Mouse (Mus musculus): ENCODE results near the gene Ank2. TPM values are rescaled to one million over a fixed set of nuclear protein-coding genes. Genes with fewer than 3 reads are reported as not detected.

Gene Ank2
- polyA plus RNA-seq, 1 experiment from 2014 or later = 47.1 TPM

GRCm38 (mm10) chr3:127220859-127221258 is 278.3 kb downstream of the Ank2 start:
- 92% methylated on average over 9 of the region's 9 CpGs for WGBS
- no peak for ATAC-seq (ENCODE audit: insufficient number of reproducible peaks, insufficient read depth, low FRiP score, low TSS enrichment)
- H3K4me3 ChIP-seq = no peak overlapping the region
- no peak overlapping the region for H3K9ac ChIP-seq
- H3K4me1 ChIP-seq = peaks cover 6% of the 10 kb centered on the region; the same call in 1 of the 2 replicates
- H3K36me3 ChIP-seq = no peaks in the 10 kb centered on the region
- H3K9me3 ChIP-seq = no peaks in the 10 kb centered on the region
- H3K4me2 ChIP-seq (replicated peaks) = no peak overlapping the region
- no peak overlapping the region for H3K27ac ChIP-seq
- no peaks in the 10 kb centered on the region for H3K27me3 ChIP-seq

DNA sequence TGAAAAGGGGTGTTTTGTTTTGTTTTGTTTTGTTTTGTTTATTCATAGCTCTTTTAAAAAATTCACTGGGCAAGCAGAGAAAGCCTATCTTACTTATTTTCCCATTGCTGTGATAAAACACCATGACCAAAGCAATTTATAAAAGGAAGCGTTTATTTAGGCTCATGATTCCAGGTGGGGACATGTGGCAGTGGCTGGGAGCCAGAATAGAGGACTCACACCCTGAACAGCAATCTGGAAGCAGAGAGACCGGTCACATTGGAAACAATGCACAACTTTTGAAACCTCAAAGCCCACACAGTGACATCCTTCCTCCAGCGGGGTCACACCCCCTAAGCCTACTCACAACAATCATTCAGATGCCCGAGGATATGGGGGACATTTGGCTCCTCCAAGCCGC is 285.6 kb downstream of the Ank2 start:
- Histone ChIP-seq H3K4me2 (replicated peaks) (no peak overlapping the region), H3K27me3 (no peaks in the 10 kb centered on the region), H3K9me3 (no peaks in the 10 kb centered on the region), H3K27ac (no peak overlapping the region), H3K36me3 (no peaks in the 10 kb centered on the region), H3K9ac (no peak overlapping the region), H3K4me1 (no peaks in the 10 kb centered on the region), H3K4me3 (no peak overlapping the region)
- WGBS = 76% methylated on average over 5 of the region's 5 CpGs
- ATAC-seq (ENCODE audit: insufficient number of reproducible peaks, insufficient read depth, low FRiP score, low TSS enrichment) = no peak

- H3K27ac ChIP-seq = no peak overlapping the region
- no peaks in the 10 kb centered on the region for H3K4me1 ChIP-seq
- H3K9me3 ChIP-seq = no peaks in the 10 kb centered on the region
- H3K4me3 ChIP-seq = no peak overlapping the region
- no peak overlapping the region for H3K4me2 ChIP-seq (replicated peaks)
- WGBS = 73% methylated on average over 3 of the region's 3 CpGs
- no peaks in the 10 kb centered on the region for H3K36me3 ChIP-seq
- no peak for ATAC-seq (ENCODE audit: insufficient number of reproducible peaks, insufficient read depth, low FRiP score, low TSS enrichment)
- no peaks in the 10 kb centered on the region for H3K27me3 ChIP-seq
- H3K9ac ChIP-seq = no peak overlapping the region
These were observed 288.0 kb downstream of the Ank2 start for GRCm38 (mm10) chr3:127211119-127211518.

DNA sequence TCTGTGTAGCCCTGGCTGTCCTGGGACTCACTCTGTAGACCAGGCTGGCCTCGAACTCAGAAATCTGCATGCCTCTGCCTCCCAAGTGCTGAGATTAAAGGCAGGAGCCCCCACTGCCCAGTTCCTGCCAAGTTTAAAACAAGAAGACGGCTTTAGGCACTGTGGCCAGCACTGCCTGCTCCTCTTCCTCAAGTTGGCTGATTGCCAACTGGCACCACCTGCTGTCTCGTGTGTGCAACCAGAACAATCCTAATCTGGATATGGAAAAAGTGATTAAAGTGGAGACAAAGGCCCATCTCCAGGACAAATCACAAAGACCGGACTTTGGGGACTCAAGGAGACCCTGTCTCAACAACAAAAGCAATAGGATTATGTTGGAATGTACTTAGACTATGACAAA is 288.6 kb downstream of the Ank2 start:
- no peaks in the 10 kb centered on the region for H3K9me3 ChIP-seq
- no peak overlapping the region for H3K4me3 ChIP-seq
- no peak overlapping the region for H3K9ac ChIP-seq
- no peak overlapping the region for H3K4me2 ChIP-seq (replicated peaks)
- no peak for ATAC-seq (ENCODE audit: insufficient number of reproducible peaks, insufficient read depth, low FRiP score, low TSS enrichment)
- 64% methylated on average over 4 of the region's 4 CpGs for WGBS
- no peaks in the 10 kb centered on the region for H3K36me3 ChIP-seq
- H3K27ac ChIP-seq = no peak overlapping the region
- no peaks in the 10 kb centered on the region for H3K4me1 ChIP-seq
- H3K27me3 ChIP-seq = no peaks in the 10 kb centered on the region

DNA sequence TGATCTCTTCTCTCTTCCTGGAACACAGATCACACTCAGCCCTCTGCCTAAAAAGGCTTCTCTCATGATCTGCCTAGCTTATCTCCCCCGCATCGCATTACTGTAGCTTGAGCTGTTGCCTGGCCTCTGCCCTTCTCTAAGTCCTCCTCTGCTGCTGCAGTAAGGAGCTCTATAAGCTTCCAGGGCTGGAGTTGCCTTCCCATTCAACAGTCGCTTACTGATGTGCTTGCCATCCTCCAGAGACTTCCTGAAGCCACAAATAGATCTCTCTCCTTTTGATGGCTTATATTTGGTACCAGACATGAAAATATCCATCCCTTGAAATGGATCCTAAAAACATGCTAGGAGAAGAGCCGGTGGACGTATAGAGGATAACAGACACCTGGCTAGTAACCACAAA is 290.3 kb downstream of the Ank2 start:
- Histone ChIP-seq H3K27me3 (no peaks in the 10 kb centered on the region), H3K9me3 (no peaks in the 10 kb centered on the region), H3K36me3 (no peaks in the 10 kb centered on the region), H3K4me2 (replicated peaks) (no peak overlapping the region), H3K27ac (no peak overlapping the region), H3K9ac (no peak overlapping the region), H3K4me1 (no peaks in the 10 kb centered on the region), H3K4me3 (no peak overlapping the region)
- WGBS = 87% methylated on average over 5 of the region's 5 CpGs
- no peak for ATAC-seq (ENCODE audit: insufficient number of reproducible peaks, insufficient read depth, low FRiP score, low TSS enrichment)

DNA sequence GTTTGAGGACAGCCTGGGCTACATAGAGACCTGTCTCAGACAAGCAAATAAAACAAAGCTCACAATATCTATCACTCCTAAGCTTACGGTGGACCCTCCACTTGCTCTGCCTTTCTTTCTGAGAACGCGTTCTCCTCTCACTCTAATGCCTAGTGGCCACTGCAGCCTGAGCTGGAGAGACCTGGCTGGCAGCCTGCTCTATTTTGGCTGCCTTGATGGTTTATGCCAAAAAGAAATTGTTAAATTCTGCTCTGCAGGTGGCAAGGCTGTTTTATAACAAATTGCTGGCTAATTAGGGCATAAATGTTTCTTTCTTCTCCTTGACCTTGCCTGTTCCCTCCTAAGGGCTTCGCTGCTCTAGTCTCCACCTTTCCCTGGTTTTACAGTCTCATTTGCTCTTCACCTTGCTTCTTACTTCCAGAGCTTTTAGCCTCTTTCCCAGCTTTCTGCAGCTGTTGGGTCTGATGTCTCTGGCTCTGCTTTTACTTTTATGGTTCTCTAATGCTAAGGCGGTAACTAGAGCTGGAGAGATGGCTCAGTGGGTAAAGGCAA is 293.2 kb downstream of the Ank2 start:
- no peak for ATAC-seq (ENCODE audit: insufficient number of reproducible peaks, insufficient read depth, low FRiP score, low TSS enrichment)
- H3K9me3 ChIP-seq = no peaks in the 10 kb centered on the region

DNA sequence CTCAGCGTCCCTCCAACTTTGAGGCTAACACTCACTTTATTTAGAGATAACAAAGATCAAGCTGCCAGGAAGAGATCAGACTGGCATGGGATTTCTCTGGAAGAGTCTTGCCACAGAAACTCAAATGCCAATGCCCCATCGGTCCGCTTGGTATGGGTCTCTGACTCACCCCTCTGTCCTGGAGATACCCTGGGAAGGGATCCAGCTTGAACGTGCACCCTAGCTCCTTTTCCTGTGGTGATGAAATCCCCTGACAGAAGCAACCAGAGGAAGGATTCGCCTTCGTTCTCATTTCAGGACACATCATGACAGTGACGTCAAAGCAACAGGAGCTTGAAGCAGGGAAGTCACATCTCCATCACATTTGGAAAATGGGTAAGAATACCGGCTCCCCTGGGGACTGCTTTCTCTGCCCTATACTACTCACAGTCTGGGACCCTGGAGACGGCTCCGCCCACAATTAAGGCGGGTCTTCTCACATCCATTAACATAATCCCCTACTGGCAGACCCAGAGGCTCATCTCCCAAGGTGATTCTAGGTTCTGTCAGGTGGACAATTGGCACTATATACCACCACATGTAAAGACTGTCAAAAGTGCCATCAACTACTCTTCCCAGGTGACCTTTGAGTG is 296.6 kb downstream of the Ank2 start:
- H3K4me3 ChIP-seq = no peak overlapping the region
- no peak overlapping the region for H3K4me2 ChIP-seq (replicated peaks)
- no peaks in the 10 kb centered on the region for H3K27me3 ChIP-seq
- peak; percentile 58; the same call in 1 of the 2 replicates for ATAC-seq (ENCODE audit: insufficient number of reproducible peaks, insufficient read depth, low FRiP score, low TSS enrichment)
- no peaks in the 10 kb centered on the region for H3K9me3 ChIP-seq
- no peak overlapping the region for H3K27ac ChIP-seq
- H3K9ac ChIP-seq = no peak overlapping the region
- WGBS = 39% methylated on average over 11 of the region's 11 CpGs
- no peaks in the 10 kb centered on the region for H3K4me1 ChIP-seq
- H3K36me3 ChIP-seq = no peaks in the 10 kb centered on the region

More for the DNA sequence above, 293.2 kb downstream of the Ank2 start:
- Histone ChIP-seq H3K27me3 (no peaks in the 10 kb centered on the region), H3K4me3 (no peak overlapping the region), H3K9ac (no peak overlapping the region), H3K36me3 (no peaks in the 10 kb centered on the region), H3K27ac (no peak overlapping the region), H3K4me2 (replicated peaks) (no peak overlapping the region), H3K4me1 (no peaks in the 10 kb centered on the region)
- 90% methylated on average over 5 of the region's 5 CpGs for WGBS

DNA sequence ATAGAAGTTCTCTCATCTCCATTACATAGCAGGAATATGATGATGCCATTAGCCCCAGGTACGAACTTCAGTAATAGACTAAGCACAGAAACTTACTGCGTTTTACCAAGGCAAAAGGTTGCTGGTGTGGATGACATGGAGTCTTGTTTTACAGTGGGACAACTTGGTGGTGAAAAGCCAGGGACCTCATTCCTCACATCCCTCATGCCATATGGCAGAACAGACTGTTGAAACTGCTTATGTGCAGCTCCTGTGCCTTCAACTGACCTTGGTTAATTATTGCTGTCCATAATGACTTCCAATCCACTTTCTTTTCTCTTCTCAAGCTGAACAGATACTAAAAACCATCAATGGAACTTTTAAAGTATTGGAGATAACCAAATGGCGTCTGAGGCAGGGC is 298.4 kb downstream of the Ank2 start:
- no peak overlapping the region for H3K27ac ChIP-seq
- 81% methylated on average over 3 of the region's 3 CpGs for WGBS
- no peak overlapping the region for H3K4me3 ChIP-seq
- no peaks in the 10 kb centered on the region for H3K4me1 ChIP-seq
- ATAC-seq (ENCODE audit: insufficient number of reproducible peaks, insufficient read depth, low FRiP score, low TSS enrichment) = no peak
- no peak overlapping the region for H3K9ac ChIP-seq
- no peaks in the 10 kb centered on the region for H3K9me3 ChIP-seq
- no peaks in the 10 kb centered on the region for H3K36me3 ChIP-seq
- H3K4me2 ChIP-seq (replicated peaks) = no peak overlapping the region
- H3K27me3 ChIP-seq = no peaks in the 10 kb centered on the region

DNA sequence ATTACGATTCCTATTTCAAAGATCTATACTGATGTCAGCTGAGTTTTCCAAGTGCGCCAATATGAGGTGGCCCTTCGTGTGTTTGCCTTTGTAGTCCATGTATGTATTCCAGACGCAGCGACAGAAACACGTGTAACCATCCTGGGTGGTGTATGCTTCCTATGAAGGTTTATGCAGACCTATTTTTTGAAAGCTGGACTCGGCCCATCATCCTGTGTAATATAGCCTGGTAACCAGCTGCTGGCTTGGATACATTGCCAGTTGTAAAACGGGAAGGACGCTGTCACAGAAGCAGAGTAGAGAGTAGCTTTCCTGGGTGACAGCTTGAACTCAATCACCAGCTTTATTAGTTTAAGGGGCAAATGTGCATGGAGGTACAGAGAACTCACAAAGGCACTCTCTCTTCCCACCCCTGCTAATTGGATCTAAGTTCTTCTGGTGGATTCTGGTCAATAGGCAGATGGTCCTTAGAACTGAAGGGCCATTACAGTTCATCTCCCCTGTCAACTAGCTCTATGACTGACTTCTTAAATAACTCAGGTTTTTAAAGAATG is 300.0 kb downstream of the Ank2 start:
- no peaks in the 10 kb centered on the region for H3K36me3 ChIP-seq
- H3K27ac ChIP-seq = no peak overlapping the region
- ATAC-seq (ENCODE audit: insufficient number of reproducible peaks, insufficient read depth, low FRiP score, low TSS enrichment) = no peak
- no peaks in the 10 kb centered on the region for H3K9me3 ChIP-seq
- H3K9ac ChIP-seq = no peak overlapping the region
- H3K4me2 ChIP-seq (replicated peaks) = no peak overlapping the region
- WGBS = 93% methylated on average over 9 of the region's 9 CpGs
- H3K27me3 ChIP-seq = no peaks in the 10 kb centered on the region
- H3K4me1 ChIP-seq = no peaks in the 10 kb centered on the region
- no peak overlapping the region for H3K4me3 ChIP-seq

- H3K4me3 ChIP-seq = no peak overlapping the region
- H3K36me3 ChIP-seq = no peaks in the 10 kb centered on the region
- no peak overlapping the region for H3K27ac ChIP-seq
- no peaks in the 10 kb centered on the region for H3K4me1 ChIP-seq
- WGBS = 94% methylated on average over 7 of the region's 7 CpGs
- no peak overlapping the region for H3K9ac ChIP-seq
- no peak overlapping the region for H3K4me2 ChIP-seq (replicated peaks)
- no peak for ATAC-seq (ENCODE audit: insufficient number of reproducible peaks, insufficient read depth, low FRiP score, low TSS enrichment)
- no peaks in the 10 kb centered on the region for H3K9me3 ChIP-seq
- H3K27me3 ChIP-seq = no peaks in the 10 kb centered on the region
These were observed 300.5 kb downstream of the Ank2 start for GRCm38 (mm10) chr3:127198656-127199055.

GRCm38 (mm10) chr3:127188789-127189128 is 310.4 kb downstream of the Ank2 start:
- H3K9me3 ChIP-seq = no peaks in the 10 kb centered on the region
- no peaks in the 10 kb centered on the region for H3K36me3 ChIP-seq
- no peak overlapping the region for H3K4me3 ChIP-seq
- no peaks in the 10 kb centered on the region for H3K4me1 ChIP-seq
- H3K27me3 ChIP-seq = no peaks in the 10 kb centered on the region
- no peak overlapping the region for H3K4me2 ChIP-seq (replicated peaks)
- WGBS = 91% methylated on average over 5 of the region's 5 CpGs
- no peak overlapping the region for H3K9ac ChIP-seq
- H3K27ac ChIP-seq = no peak overlapping the region
- ATAC-seq (ENCODE audit: insufficient number of reproducible peaks, insufficient read depth, low FRiP score, low TSS enrichment) = no peak

DNA sequence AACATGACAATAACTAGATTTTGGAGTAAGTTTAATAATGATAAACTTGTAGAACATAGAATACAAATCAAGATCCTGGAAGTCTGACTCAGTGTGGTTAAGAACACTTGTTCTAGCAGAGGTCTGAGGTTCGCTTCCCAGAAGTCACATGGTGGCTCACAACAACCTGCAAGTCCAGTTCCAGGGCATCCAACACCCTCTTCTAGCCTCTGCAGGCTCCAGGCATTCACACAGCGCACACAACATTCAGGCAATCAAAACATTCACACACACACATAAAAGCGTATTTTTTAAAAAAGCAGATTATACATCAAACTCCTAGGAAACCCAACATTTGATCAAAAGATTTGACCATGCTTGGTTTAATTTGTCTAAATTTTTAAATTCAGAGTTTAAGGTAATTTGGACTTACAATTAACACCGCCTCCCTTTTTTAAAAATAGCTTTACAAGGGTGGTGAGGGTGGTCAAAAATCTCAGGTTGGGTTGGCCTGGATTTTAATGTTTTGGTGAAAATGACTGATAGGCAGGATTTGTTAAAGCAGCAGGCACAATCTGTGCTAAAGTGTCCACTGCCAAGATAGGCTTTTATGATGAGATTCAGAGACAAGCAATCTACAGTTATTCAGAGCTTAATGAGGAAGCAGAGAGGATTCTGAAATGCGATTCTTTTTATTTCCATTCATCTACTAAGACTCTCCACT is 310.9 kb downstream of the Ank2 start:
- WGBS = 88% methylated on average over 5 of the region's 5 CpGs
- H3K4me1 ChIP-seq = no peaks in the 10 kb centered on the region
- no peak overlapping the region for H3K4me3 ChIP-seq
- no peaks in the 10 kb centered on the region for H3K9me3 ChIP-seq
- no peaks in the 10 kb centered on the region for H3K36me3 ChIP-seq
- no peak overlapping the region for H3K9ac ChIP-seq
- no peak overlapping the region for H3K27ac ChIP-seq
- H3K4me2 ChIP-seq (replicated peaks) = no peak overlapping the region
- H3K27me3 ChIP-seq = no peaks in the 10 kb centered on the region
- no peak for ATAC-seq (ENCODE audit: insufficient number of reproducible peaks, insufficient read depth, low FRiP score, low TSS enrichment)
